Mouse (Mus musculus) lung, adult 2 months (tissue): Measurements from ENCODE around the gene Dnajb5.

Source experiments
- CTCF ChIP-seq: fragments of 200-500 bp; IDR thresholded peaks from 2 replicates; pipeline ENCODE4 v1.5.1; 2011; ENCODE audit warnings: mild to moderate bottlenecking, low read length, control low read depth; ENCODE audit not compliant: insufficient read depth
- POLR2A ChIP-seq: fragments of 200-500 bp; IDR thresholded peaks from 2 replicates; pipeline ENCODE4 v1.6.1; 2011; ENCODE audit warnings: low read depth, mild to moderate bottlenecking, control low read depth, low read length, borderline replicate concordance; ENCODE audit errors: extremely low read depth

GRCm38 (mm10) chr4:42959382-42959781 lies 9.8 kb downstream of the Dnajb5 start:
- no peak for TF ChIP-seq CTCF
- TF ChIP-seq POLR2A, result no peak
